8 mouse cellular contexts compared by ENCODE assay signal in the genomic region with DNA sequence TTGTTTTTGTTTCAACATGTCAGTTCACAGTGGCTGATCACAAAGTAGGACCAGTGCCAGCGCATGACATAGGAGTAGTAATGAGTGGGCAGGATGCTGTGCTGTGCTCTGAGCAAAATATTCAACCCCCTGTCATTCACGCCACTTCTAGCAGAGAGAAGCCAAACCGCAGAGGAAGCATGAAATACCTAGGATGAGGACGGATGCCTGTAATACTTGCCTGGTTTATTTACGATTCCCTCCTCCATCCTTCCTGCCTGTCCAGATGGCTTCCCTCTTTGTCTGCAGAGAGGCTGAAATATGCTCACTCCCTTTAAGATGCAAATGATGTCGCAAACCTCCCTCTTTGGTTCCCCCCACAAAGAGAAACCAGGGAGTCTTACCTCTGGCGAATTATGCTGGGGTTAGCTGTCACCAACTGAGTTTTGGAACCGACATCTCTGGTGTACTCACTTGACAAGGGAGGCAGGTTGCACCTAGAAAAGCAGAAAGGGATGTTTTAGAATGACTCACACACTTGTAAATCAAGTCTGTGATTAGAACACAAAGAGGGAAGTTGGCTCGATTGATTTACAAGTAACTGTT.
A peak's percentile ranks its signal among the peaks of the same experiment; 100 is the strongest.
DNase-seq lines count a peak whose midpoint lies in the region; ATAC-seq and TF ChIP-seq lines count a peak whose summit lies in the region.

No protein-coding gene starts in this region.

- H3K9ac ChIP-seq in liver, postnatal 0 days (replicated peaks): no peak overlapping the region
- H3K9ac ChIP-seq in liver, embryonic 11.5 days (ENCODE audit: low read depth, low read length): no peak overlapping the region
- H3K9ac ChIP-seq in forebrain, embryonic 13.5 days: peak overlapping the region; percentile 32; the same call in 1 of the 2 replicates
- no peak overlapping the region for H3K9ac ChIP-seq in neural tube, embryonic 12.5 days

- peaks cover 3% of the 10 kb centered on the region for H3K4me1 ChIP-seq in liver, postnatal 0 days (ENCODE audit: insufficient read depth)
- 0 out of 2 replicates have a peak, but pooled peaks cover 6% of the 10 kb centered on the region for H3K4me1 ChIP-seq in liver, embryonic 11.5 days (replicated peaks; ENCODE audit: control insufficient read depth, insufficient read depth, low read length)
- H3K4me1 ChIP-seq in forebrain, embryonic 13.5 days: peaks cover 22% of the 10 kb centered on the region
- H3K4me1 ChIP-seq in neural tube, embryonic 12.5 days: peaks cover 11% of the 10 kb centered on the region; the same call in 1 of the 2 replicates

- no peaks in the 10 kb centered on the region for H3K27me3 ChIP-seq in liver, postnatal 0 days (ENCODE audit: insufficient read depth, low read length)
- no peaks in the 10 kb centered on the region for H3K27me3 ChIP-seq in liver, embryonic 11.5 days (replicated peaks; ENCODE audit: control insufficient read depth, insufficient read depth, low read length)
- H3K27me3 ChIP-seq in forebrain, embryonic 13.5 days: no peaks in the 10 kb centered on the region
- H3K27me3 ChIP-seq in neural tube, embryonic 12.5 days (replicated peaks): no peaks in the 10 kb centered on the region

- no peak overlapping the region for H3K4me3 ChIP-seq in liver, postnatal 0 days (ENCODE audit: low read depth, low read length)
- no peak overlapping the region for H3K4me3 ChIP-seq in liver, embryonic 11.5 days (ENCODE audit: low read depth, low read length)
- no peak overlapping the region for H3K4me3 ChIP-seq in forebrain, embryonic 13.5 days
- no peak overlapping the region for H3K4me3 ChIP-seq in neural tube, embryonic 12.5 days
- no peak overlapping the region for H3K4me3 ChIP-seq in gastrocnemius, adult 2 months

- no peak for TF ChIP-seq EP300 in liver, postnatal 0 days (IDR thresholded peaks at IDR 0.05; ENCODE audit: low read depth)

- DNase-seq in liver, postnatal 0 days: no peak
- DNase-seq in liver, embryonic 11.5 days (ENCODE audit: low spot score): no peak
- peak; percentile 51 for DNase-seq in c-Kit-positive CD71-negative TER-119-negative erythroid progenitor cells, embryonic 14.5 days (ENCODE audit: low read depth)
- peak; percentile 39 to 41 for DNase-seq in layer of hippocampus, postnatal 14 days (ENCODE audit: low spot score in 2 of 2)
- DNase-seq in spleen, postnatal 4 days (ENCODE audit: low spot score in 2 of 2): no peak
- no peak for DNase-seq in gastrocnemius, adult 2 months

- intact Hi-C loops in gastrocnemius, adult 2 months (cut with DNase I): no loop called here

- H3K27ac ChIP-seq in liver, postnatal 0 days (ENCODE audit: low read depth): peak overlapping the region; percentile 34; the same call in 1 of the 2 replicates
- no peak overlapping the region for H3K27ac ChIP-seq in liver, embryonic 11.5 days (ENCODE audit: low read depth, low read length)
- H3K27ac ChIP-seq in forebrain, embryonic 13.5 days: peak overlapping the region; percentile 90
- H3K27ac ChIP-seq in neural tube, embryonic 12.5 days: peak overlapping the region; percentile 58
- H3K27ac ChIP-seq in gastrocnemius, adult 2 months: no peak overlapping the region

- no peaks in the 10 kb centered on the region for H3K9me3 ChIP-seq in liver, postnatal 0 days (ENCODE audit: low read length)
- no peaks in the 10 kb centered on the region for H3K9me3 ChIP-seq in liver, embryonic 11.5 days (ENCODE audit: control insufficient read depth, low read length)
- no peaks in the 10 kb centered on the region for H3K9me3 ChIP-seq in forebrain, embryonic 13.5 days (replicated peaks)
- no peaks in the 10 kb centered on the region for H3K9me3 ChIP-seq in neural tube, embryonic 12.5 days

- 0 out of 2 replicates have a peak, but pooled peaks have one; percentile 13 for ATAC-seq in liver, postnatal 0 days
- ATAC-seq in liver, embryonic 11.5 days (replicated peaks; ENCODE audit: low FRiP score): no peak
- peak; percentile 92 for ATAC-seq in forebrain, embryonic 13.5 days
- peak; percentile 91 for ATAC-seq in neural tube, embryonic 12.5 days (ENCODE audit: low FRiP score, low read depth)

- H3K4me2 ChIP-seq in liver, postnatal 0 days (ENCODE audit: low read depth, low read length): peak overlapping the region; percentile 40
- H3K4me2 ChIP-seq in liver, embryonic 11.5 days: no peak overlapping the region
- H3K4me2 ChIP-seq in forebrain, embryonic 13.5 days: peak overlapping the region; percentile 42
- peak overlapping the region; percentile 25 for H3K4me2 ChIP-seq in neural tube, embryonic 12.5 days (replicated peaks)

- WGBS in liver, postnatal 0 days (ENCODE audit: insufficient replicate concordance): 19% methylated on average over 9 of the region's 9 CpGs
- 32% methylated on average over 9 of the region's 9 CpGs for WGBS in liver, embryonic 11.5 days
- WGBS in forebrain, embryonic 13.5 days: 6% methylated on average over 9 of the region's 9 CpGs
- 5% methylated on average over 9 of the region's 9 CpGs for WGBS in neural tube, embryonic 12.5 days

- no peak for TF ChIP-seq CTCF in liver, postnatal 0 days (IDR thresholded peaks at IDR 0.05; ENCODE audit: low read depth)
- TF ChIP-seq CTCF in gastrocnemius, adult 2 months (IDR thresholded peaks at IDR 0.05): no peak

- no peaks in the 10 kb centered on the region for H3K36me3 ChIP-seq in liver, postnatal 0 days (replicated peaks; ENCODE audit: insufficient read depth, low read length)
- no peaks in the 10 kb centered on the region for H3K36me3 ChIP-seq in liver, embryonic 11.5 days (ENCODE audit: control insufficient read depth, insufficient read depth, low read length)
- 0 out of 2 replicates have a peak, but pooled peaks cover 3% of the 10 kb centered on the region for H3K36me3 ChIP-seq in forebrain, embryonic 13.5 days (ENCODE audit: poor library complexity, severe bottlenecking)
- H3K36me3 ChIP-seq in neural tube, embryonic 12.5 days: 0 out of 2 replicates have a peak, but pooled peaks cover 3% of the 10 kb centered on the region

Comparison
In these comparisons a context has a peak if more than half of its experiments do, and no peak if none do; other contexts are left out.
1. H3K27ac ChIP-seq: peak in liver, postnatal 0 days (single experiment), forebrain, embryonic 13.5 days (single experiment) and neural tube, embryonic 12.5 days (single experiment); none in liver, embryonic 11.5 days (single experiment) and gastrocnemius, adult 2 months (single experiment).
2. DNase-seq: peak in c-Kit-positive CD71-negative TER-119-negative erythroid progenitor cells, embryonic 14.5 days (single experiment) and layer of hippocampus, postnatal 14 days (2 of 2); none in liver, postnatal 0 days (single experiment), liver, embryonic 11.5 days (single experiment), spleen, postnatal 4 days (0 of 2) and gastrocnemius, adult 2 months (single experiment).